Mouse (Mus musculus) liver (tissue): ENCODE measurements at regions not wholly inside any gene's neighbourhood (a gene's known extent, or its start where the extent isn't known, plus 50 kb on each side); places are given as distances from the start of the nearest gene placed in this dataset.
"Not testable (repeated sequence)": the region's sequence is repeated elsewhere in the genome, so short reads cannot be mapped to it uniquely, and the experiment has no call there.

Experiments
- DNase-seq: peaks from one replicate; pipeline ENCODE4 v3.0.0-alpha.2; 2020; ENCODE audit warnings: mixed read lengths

DNA sequence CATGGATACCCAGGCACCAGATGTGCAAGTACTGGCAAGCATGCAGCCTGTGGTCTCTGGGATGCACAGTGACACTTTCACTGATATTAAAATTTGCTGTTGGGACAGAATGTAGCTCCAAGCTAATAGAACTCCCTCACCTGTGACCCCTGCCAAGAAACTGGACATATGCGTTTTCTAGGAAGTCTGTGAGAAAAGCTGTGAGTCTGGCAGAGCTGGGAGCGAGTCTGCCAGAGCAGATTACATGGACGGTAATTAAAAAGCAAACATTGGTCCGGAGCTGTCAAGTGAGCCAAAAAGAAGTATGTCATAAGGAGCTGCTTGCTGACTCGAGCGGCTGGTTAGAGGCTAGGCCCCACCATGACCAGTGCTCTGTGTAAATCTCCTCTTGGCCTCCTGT lies 147.1 kb downstream of the Tsen15 start:
- DNase-seq, result no peak

DNA sequence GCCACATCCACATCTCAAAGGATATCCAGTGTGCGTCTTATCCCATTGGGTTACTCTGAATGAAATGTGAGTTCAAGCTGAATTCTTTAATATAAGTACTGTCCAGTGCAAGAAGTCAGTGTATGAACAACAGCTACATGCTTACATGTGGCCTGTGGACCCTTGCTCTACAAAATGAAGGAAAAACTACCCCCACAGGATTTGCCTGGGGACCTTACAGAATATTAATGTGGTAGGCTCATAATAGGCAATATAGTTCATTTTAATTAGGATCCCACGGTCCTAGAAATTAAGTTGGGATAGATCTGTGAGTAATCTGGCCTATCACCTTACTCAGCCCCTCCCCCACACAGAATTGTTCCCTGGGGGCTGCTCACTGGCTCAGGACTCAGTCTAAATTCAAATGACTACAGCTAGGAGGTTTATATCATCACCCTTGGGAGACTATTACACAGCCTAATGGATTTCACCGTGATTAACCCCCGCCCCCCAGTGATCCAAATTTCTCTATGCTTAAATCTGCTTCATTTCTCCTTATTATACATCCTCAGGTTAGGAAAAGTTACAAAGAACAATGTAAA lies 145.4 kb upstream of the 1700025G04Rik start:
- DNase-seq, result no peak

DNA sequence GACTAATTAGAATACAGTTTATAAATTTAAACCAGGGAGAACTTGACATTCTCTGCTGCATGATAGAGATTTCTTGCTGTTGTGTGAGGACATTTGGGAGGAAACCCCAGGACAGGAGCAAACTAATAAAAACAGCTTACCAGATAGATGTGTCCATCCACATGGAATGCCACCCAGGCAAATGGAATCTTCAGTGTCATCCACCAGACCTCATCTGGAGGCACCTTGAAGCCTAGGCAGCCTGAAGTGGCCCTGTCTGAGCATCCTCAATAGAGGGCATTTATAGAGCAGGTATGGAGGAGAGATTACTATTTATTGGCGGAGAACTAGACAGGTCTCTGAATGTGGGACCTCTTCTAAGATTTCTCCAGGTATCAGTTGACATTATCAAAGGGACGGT lies 144.8 kb upstream of the 1700025G04Rik start:
- DNase-seq, result no peak

DNA sequence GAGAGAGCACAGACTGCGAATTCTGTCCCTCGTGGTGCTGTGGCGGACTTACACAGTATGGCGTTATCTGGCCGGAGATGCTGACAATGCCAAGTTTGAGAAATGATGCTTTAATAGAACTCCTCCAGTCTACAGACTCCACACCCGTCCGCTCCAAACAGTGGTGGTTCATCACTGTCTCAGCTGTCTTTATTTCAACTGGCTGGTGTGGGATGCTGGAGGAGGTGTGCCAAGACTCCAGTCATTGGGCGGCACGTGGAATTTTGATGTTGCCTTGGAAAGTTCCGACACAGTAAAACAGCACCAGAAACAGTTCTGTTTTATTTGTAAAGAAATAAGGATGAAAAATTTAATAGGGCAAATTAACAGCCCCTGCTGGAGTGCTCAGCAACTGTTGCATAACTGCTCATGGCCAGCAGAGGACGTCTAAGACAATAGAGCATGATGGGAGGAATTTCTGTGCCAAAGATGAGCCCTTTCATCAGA lies 141.8 kb upstream of the 1700025G04Rik start:
- DNase-seq, result no peak

DNA sequence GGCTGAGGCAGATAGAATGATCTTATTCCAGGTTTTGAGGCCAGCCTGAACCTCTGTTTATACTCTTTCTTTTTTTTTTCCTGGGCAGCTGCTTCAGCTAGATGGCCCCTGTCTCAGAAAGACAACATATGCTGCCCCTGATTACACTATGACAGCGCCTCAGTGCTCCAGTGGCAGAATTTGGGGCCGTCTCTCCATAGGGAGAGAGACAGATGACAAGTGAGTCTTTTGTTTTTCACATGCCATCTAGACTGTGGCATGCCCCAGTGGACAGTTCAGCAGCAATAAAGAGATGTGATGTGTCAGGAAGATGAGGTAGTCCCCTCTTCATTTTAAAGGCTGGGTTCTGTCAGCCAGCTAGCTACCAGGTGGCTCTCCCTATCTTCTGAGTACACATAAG lies 139.8 kb upstream of the 1700025G04Rik start:
- no peak for DNase-seq

DNA sequence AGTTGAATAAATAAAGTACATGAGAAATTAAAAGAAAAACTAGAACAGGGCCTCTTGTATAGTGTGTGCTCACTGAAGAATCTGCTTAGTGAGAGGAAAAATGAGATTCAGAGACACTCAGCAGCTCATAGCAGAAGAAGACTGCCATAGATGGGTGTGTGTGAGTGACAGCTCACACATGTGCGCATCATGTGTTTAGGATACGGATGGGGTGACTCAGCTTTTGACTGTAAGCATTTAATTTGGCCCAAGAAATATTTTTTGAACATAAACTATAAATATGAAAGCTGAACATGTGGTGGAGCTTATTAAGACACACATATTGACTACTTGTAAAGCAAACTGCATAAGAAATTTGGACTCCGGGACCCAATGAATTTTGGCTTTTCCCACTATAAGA lies 136.1 kb upstream of the 1700025G04Rik start:
- DNase-seq, result no peak

DNA sequence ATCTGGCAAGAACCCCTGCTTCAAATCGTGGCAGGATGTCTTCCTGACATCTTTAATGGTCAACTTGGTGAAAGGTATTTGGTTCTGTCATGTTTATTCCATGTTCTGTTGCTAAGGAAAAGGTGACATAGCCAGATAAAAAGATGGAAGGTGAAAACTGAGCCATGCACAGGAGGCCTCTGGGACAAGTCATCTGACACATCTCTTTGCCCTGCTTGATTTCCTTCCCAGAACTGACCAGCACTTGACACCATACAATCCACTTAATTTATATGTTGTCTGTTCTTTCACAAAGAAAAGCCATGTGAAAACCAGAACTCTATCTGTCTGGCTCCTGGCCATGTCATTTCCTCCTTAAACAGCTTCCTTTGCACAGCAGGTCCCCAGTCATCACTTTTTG lies 133.7 kb upstream of the 1700025G04Rik start:
- DNase-seq, result no peak

DNA sequence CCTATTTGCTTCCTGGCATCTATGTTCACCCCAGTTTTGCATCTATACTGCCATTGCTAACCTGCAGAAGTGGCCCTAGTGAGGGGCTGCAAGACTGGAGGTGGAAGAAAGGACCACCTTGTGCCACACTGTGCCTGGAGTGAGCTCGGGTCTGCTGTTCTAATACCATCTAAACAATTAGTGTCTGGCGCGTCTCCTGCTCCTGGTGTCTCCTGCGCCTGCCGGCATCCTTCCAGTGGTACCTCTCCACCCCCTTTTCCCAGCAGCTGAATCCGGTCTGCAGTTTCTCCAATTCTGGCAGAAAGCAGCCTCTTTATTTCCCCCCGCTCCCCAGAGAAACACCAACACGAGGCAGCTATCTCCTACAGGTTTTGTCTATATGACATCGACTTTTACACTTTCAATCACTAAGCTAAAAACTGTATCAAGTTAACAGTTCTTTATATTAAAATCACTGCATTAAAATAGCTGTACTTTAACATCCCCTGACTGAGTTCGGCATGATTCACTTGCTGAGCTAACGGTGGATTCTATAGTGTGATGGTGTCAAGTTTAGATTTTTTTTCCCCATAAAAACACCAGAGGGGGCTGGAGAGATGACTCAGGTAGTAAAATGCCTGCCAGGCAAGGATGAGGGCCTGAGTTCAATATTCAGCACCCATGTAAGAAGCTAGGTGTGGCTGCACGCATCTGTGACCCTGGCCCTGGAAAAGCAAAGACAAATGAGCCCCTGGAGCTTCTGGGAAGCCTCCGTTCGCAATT lies 131.1 kb upstream of the 1700025G04Rik start:
- DNase-seq, result no peak

DNA sequence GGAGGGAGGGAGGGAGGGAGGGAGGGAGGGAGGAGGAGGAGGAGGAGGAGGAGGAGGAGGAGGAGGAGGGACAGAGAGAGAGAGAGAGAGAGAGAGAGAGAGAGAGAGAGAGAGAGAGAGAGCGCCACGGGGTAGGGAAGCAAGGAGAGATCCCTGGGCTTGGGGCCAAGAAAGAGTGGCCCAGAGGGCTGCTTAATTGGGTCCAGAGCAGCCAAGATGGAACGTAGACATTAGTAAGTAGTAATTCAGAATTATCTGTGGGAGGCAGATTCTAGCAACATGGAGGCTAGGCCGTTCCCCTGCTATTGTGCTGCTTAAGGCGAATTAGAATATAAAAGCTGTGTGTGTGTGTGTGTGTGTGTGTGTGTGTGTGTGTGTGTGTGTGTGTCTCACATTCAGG lies 129.8 kb upstream of the 1700025G04Rik start:
- not testable (repeated sequence) for DNase-seq

DNA sequence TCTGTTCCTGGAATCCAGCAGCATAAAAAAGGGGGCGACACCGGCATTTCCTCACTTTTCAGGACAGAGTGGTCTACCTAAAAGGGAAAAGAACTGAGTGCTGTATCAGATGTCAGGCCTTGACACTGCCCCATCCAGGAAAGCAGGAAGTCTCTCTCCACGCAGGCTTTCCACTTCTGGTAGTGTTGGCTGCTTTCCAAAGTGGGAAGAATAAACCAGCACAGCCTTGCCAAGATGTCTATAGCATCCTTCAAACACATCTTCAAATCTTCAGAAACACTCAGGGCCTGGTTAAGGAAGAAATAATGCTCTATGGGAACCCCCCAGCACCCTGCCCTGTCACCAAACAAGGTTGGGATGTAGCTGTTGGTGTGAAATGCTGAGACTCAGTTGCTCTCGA lies 127.5 kb upstream of the 1700025G04Rik start:
- DNase-seq, result no peak

DNA sequence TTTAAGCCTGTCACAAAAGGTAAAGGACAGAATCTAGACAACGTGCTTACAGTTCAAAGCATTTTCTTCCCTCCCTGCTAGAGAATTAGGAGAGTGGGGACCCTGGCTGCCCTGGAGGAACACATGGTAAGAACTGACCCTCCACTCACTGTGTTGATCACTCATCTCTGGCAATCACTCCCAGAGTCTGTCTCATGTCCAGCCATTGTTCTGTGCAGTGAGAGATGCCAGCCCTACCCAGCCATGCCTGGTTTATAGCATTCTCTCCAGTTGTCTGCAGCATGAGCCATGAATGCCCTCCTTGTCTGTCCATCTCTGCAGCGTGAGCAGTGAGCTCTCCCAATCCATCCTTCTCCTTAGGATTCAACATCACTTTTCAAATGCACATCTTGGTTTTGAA lies 124.5 kb upstream of the 1700025G04Rik start:
- no peak for DNase-seq

DNA sequence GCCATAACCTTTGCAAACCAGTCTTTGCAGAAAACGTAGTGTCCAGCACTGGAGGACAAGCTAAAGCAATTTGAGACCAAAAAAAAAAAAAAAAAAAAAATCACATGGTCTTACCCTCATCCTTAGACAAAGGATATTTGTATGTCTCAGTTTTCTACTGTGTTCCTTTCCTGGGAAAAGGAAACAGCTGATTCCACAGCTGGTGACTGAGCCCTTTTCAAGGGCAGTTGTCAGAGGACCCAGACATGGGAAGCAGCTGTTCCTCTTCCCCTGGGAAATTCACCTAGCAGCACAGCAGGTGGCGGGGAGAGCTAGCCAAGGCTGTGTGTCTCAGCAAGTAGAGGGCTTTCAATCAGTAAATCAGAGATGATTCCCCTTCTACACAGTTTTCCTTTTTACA lies 113.3 kb upstream of the 1700025G04Rik start:
- no peak for DNase-seq

DNA sequence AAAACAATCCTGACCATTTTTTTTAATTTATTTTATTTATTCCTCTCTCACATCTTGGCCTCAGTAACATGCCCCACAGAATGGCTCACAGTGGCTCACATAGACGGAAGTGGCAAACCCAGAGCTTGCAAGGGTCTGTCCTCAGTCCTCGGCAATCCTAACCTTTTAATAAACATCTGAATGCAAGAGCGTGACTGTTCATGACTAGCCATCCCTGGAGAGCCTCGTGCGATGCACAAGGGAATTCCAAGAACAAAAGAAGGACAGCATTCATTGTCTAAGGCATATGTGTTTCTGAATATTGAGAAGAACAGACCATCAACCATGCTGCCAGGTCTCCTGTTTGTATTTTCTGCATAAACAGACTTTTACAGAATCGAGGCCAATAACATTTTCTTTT lies 98.8 kb upstream of the 1700025G04Rik start:
- DNase-seq, result no peak

DNA sequence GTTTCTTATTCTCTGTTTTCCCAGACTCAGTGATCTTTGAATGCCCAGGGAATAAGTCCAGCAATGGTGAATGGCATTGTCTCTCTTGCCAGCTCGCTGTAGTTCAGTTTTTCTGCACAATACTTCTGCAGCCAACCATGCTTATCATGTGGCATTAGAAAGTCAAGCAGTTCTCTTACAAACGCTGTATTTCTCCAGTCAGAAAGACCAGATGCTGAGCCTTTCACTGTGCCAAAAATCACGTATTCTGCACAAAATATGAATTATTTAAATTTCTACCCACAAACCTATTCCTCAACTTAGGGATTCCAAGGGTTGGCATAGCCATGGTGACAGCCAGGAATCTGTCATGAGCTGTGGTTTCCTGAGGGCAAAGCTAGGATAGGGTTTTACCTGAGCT lies 95.0 kb upstream of the 1700025G04Rik start:
- DNase-seq, result no peak

DNA sequence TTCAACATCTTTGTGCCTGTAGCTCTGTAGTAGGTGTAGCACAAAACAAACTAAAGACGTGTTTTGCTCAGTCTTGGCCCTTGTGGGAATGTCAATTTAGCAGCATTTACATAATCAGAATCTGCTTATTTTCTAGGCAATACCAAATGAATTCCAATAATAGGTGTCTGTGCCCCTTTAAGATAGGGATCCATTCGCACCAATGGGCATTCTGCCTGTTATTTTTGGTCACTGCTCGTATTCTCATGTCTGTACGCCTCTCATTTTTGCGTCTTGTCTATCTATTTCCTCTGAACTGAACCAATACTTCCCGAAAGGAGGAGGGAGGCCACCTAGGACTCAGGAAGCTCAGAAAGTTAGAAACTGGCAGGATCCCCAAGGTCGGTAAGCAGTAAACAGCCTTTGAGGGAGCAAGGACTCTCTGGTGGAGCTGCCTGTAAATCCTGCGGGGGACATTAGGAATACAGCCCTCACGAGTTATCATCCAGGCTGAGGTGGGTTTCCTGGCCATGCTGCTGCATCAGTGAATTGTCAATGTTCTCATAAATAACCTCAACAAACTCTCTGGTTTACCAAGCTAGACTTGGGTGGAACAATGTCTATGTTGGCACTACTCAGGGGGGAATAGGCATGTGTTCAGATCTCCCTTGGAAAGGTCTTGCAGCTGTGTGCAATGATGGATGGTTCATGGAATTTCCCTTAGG lies 86.5 kb upstream of the 1700025G04Rik start:
- DNase-seq, result no peak

DNA sequence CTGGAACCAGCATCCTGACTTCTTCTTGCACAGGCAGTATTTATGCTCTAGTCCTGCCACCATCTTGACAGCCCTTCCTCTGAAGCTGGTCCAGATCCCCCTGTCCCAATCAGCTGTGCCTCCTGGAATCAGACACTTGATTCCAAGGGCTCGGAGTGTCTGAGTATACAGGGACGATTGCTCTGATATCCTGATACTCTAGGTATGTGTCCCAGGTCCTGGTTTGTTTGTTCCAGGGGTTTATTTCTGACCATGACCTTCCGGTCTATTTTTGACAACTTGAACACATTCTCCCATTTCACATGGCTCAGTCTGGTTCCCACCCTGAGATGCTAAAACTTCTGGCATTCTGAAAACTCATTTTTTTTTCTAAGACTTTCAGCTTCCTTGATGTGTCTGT lies 85.8 kb upstream of the 1700025G04Rik start:
- no peak for DNase-seq

DNA sequence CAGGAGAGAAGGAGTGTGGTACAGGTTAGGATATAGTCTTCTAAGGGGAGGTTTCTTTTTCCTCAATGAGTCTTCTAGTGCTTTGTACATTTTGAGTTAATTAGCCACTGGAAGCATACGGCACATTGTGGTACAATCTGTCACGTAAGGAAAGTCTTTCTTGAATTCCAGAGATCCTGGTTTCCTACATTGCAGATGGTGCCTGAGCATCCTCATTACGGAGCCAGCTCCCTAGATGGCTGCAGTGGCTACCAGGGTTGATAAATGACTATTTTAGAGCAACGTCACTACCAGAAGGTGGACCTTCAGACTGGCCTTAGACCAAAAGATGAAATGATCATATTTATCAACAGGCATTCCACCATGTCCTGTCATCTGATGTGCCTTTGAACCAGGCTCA lies 84.5 kb upstream of the 1700025G04Rik start:
- no peak for DNase-seq

DNA sequence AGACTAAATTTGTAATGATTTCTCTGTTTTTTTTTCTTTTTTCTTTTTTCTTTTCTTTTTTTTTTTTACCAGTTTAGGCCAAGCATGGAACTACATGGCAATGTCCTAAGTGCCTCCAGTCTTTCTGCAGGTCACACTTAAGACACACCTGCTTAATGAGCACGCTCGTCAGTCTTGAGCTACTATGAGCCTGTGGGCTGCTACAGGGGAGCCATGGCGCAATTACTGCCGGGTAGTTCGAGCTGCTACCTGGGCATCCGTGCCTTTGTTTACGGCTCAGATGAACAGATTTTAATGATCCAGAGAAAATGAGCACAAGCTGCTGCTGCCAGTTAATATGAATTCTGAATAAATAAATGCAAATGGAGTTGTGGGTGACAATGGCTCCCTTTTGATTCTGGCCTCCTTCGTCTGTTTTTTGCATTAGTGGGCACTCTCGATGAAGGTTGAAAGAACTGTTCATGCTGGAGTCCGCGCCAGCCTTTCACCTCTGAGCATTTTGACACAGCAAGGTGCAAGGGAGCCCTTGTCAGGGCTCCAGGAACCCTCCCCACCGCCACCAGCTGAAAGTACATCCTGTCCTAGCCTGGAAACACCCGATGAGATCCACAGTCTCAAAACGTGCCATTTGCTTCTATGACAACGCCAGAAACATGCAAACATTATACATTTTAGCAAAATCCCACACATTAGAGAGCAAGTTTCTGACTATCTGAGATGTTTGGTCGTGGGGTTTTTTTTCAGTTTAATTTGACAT lies 81.3 kb upstream of the 1700025G04Rik start:
- no peak for DNase-seq

DNA sequence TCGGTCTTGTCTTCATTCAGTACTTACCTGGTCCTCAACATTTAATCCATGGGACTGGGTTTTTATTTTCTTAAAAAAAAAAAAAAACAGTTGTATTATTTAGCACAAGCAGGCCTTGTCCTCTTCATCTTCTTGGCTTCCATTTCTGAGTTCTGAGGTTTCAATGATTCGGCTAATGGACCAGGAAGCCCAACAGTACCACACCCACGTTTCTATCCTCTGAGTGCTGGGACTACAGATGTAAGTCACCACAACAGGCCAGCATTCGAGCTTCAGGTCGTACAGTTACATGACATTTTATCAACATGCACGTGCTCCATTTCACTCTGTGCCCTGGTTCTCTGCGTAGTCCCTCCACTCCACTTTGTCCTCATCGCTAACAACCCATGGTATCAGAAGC lies 80.7 kb upstream of the 1700025G04Rik start:
- no peak for DNase-seq

DNA sequence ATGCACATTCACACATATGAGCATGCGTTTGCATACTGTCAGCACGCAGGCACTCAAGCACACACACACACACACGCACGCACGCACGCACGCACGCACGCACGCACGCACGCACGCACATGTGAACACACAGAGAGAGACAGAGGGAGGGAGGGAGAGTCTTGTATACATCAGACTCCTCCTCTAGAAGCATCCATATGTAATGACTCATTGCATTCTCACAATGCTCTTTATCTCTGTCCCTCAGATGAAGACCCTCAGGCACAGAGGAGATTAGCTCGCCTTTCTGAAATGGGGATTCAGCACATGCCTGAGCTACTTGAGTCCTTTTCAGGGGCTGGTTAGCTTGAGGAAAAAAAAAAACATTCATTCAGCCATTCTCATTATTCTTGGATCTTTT lies 79.6 kb upstream of the 1700025G04Rik start:
- no peak for DNase-seq

DNA sequence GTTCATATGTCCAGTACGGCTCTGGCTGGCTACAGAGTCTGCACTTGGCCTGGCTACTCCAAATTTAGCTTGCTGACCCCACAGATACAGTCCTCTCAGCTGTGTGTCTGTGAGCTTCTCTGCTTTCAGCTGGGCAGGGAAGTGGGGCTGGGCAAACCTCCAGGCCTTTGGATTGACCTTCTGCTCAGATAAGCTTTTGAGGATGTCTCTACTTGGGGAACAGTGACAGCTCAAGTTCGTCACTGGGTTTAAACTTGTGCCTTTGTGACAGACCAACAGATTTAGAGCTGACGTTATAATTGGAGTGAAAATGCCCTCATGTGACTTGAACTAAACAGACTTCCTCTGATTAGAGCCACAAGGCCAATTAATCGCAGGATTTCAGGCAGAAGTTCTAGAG lies 78.4 kb upstream of the 1700025G04Rik start:
- no peak for DNase-seq

DNA sequence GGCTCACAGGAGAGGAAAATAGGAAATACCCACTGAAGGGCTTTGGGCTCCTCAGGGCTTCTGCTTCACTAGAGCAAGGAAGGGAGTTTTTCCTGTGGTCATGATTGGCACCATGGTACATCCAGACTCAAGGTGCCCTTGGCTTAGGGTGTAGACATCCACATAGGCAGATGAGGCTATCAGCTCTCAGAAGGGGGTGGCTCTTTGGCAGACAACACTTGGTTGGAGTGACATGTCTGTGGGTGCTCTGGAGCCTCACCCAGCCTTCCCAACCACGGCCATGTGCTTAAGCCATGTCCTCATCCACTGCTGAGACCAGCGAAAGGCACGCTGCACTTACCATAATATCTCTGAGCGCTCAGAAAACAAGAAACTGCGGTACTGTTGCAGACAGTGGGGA lies 77.8 kb upstream of the 1700025G04Rik start:
- DNase-seq, result no peak

DNA sequence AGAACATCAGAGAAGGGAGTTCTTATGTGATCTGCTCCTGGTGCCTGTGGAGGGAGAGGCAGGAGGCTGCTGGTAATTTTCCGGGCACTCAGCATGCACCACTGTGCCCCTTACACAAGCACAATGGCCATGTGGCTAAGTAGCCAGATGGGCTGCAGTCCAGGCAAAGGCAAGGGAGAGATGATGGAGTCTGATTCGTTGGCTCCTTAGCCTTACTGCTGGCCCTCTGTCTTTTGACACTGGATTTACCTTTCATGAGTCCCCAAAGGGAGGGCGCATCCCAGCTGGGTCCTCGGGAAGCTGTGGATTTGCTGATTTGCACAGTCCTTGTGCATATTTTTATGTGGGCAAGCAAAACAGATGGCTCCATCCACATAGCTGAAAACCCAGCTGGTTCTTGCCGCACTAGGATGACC lies 75.6 kb upstream of the 1700025G04Rik start:
- no peak for DNase-seq
